Mouse (Mus musculus): ENCODE measurements around the gene Pacs2. TPM values are rescaled to one million over a fixed set of nuclear protein-coding genes. Genes with fewer than 3 reads are reported as not detected.

The Pacs2 gene
- total RNA-seq, 4 experiments from 2014 or later: 90.4 to 105 (median 97.5) TPM

- DNase-seq (ENCODE audit: low spot score in 2 of 2): no peak
Measured at GRCm38 (mm10) chr12:113011702-113012360, 2.5 kb upstream of the Pacs2 start.

GRCm38 (mm10) chr12:113012443-113012842, 1.9 kb upstream of the Pacs2 start:
- no peak for DNase-seq (ENCODE audit: low spot score in 2 of 2)

- DNase-seq (ENCODE audit: low spot score in 2 of 2): peak; percentile 42 to 81
Measured at GRCm38 (mm10) chr12:113013021-113013491, 1.3 kb upstream of the Pacs2 start.

GRCm38 (mm10) chr12:113014561-113015556, 551 bp downstream of the Pacs2 start:
- DNase-seq (ENCODE audit: low spot score in 2 of 2): peak in 1 of 2 experiments; percentile 25

GRCm38 (mm10) chr12:113015956-113016355, 1.6 kb downstream of the Pacs2 start:
- DNase-seq (ENCODE audit: low spot score in 2 of 2): no peak

- peak; percentile 41 to 88 for DNase-seq (ENCODE audit: low spot score in 2 of 2)
Measured at GRCm38 (mm10) chr12:113016976-113017375, 2.7 kb downstream of the Pacs2 start.

GRCm38 (mm10) chr12:113017429-113017984, 3.2 kb downstream of the Pacs2 start:
- DNase-seq (ENCODE audit: low spot score in 2 of 2): no peak

GRCm38 (mm10) chr12:113018763-113019162, 4.5 kb downstream of the Pacs2 start:
- no peak for DNase-seq (ENCODE audit: low spot score in 2 of 2)

GRCm38 (mm10) chr12:113021488-113021887, 7.2 kb downstream of the Pacs2 start:
- DNase-seq (ENCODE audit: low spot score in 2 of 2): no peak

GRCm38 (mm10) chr12:113023082-113023481, 8.8 kb downstream of the Pacs2 start:
- no peak for DNase-seq (ENCODE audit: low spot score in 2 of 2)

- DNase-seq (ENCODE audit: low spot score in 2 of 2): no peak
Measured at GRCm38 (mm10) chr12:113026557-113026956, 12.2 kb downstream of the Pacs2 start.

GRCm38 (mm10) chr12:113027495-113027894, 13.2 kb downstream of the Pacs2 start:
- no peak for DNase-seq (ENCODE audit: low spot score in 2 of 2)

GRCm38 (mm10) chr12:113028067-113028466, 13.8 kb downstream of the Pacs2 start:
- DNase-seq (ENCODE audit: low spot score in 2 of 2): no peak

GRCm38 (mm10) chr12:113028898-113029297, 14.6 kb downstream of the Pacs2 start:
- DNase-seq (ENCODE audit: low spot score in 2 of 2): no peak

- DNase-seq (ENCODE audit: low spot score in 2 of 2): no peak
Measured at GRCm38 (mm10) chr12:113030046-113030445, 15.7 kb downstream of the Pacs2 start.

GRCm38 (mm10) chr12:113030993-113031392, 16.7 kb downstream of the Pacs2 start:
- no peak for DNase-seq (ENCODE audit: low spot score in 2 of 2)

- no peak for DNase-seq (ENCODE audit: low spot score in 2 of 2)
Measured at GRCm38 (mm10) chr12:113031441-113031840, 17.1 kb downstream of the Pacs2 start.

- peak in 1 of 2 experiments; percentile 44 for DNase-seq (ENCODE audit: low spot score in 2 of 2)
Measured at GRCm38 (mm10) chr12:113032296-113033250, 18.3 kb downstream of the Pacs2 start.

- no peak for DNase-seq (ENCODE audit: low spot score in 2 of 2)
Measured at GRCm38 (mm10) chr12:113035093-113035492, 20.8 kb downstream of the Pacs2 start.

- DNase-seq (ENCODE audit: low spot score in 2 of 2): no peak
Measured at GRCm38 (mm10) chr12:113036996-113037395, 22.7 kb downstream of the Pacs2 start.

- DNase-seq (ENCODE audit: low spot score in 2 of 2): no peak
Measured at GRCm38 (mm10) chr12:113038414-113038813, 24.1 kb downstream of the Pacs2 start.

All from left cerebral cortex, adult 8-10 months (tissue).